Mouse (Mus musculus) mesoderm, embryonic 11.5 days (tissue): ENCODE measurements around the gene Pcbp4.
A peak's percentile ranks its signal among the peaks of the same experiment; 100 is the strongest.

Experiments used
- DNase-seq: peaks from one replicate; pipeline ENCODE4 v3.0.0-alpha.2; 2012; ENCODE audit warnings: low read depth, low spot score

Pcbp4 gene

DNA sequence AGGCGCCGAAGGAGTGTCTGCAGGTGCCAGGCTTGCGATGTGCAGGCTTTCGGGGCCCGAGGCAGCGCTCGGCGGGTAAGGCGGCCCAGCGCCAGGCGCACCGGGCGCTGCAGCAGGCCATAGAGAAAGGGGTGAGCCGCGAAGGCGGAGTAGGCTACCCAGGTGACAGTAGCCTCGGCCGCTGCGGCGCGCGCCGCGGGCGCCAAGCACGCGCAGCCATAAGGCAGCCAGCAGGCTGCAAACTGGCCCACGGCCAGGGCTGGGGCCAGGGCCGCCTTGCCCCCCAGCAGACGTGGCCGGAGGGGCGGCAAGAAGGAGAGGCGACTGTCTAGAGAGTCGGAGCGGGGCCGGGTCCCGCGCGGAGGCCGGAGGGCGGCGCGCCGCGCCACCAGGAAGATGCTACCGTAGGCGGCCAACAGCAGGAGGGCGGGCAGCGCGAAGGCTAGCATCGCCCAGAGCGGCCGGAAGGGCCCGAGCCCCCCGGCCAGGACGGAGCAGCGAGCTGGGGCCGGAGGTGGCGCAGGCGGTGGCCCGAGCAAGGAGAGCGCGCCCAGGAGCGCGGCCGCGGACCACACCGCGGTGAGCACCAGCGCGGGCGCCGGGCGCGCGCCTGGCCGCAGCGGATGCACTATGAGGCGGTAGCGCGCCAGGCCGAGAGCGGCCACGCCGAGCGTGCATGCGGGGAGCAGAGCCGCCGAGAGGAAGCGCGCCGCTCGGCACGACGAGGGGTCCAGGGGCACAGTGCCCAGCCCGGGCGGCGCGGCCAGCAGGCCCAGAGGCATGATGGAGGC, 11.9 kb downstream of the Pcbp4 start:
- DNase-seq, result peak; percentile 75

DNA sequence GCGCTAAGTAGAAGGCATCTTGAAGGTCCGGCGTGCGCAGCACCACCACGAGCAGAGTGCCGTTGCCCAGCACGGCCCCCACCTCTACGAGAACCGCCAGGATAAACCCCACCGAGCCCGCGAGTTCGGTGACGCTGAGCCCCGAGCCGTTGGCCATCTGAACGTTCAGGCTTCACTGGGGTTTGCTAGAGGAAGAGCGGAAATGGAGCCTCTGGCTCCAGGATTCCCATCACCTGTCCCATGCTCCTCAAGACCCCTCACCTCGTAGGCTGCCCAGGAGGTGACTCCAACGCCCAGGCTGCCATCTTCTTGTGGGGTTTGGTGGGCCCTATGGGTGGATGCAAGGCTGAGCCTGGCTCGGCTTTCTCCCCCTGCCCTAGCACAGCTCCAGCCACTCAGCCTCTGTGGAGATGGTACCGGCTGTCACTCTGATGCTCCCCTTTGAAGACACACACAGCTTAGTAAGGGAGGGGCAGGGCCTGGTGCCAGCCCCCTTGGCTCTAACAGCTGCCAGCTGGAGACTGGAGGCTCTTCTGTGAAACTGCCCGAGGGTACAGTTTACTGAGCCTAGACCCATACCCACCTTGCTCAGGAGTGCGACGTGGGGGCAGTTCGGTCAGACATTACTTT, 12.6 kb downstream of the Pcbp4 start, which contains the start of gene Gpr62:
TSS of gene Gpr62 (minus strand) at position 368 of the 630 bp plus-strand sequence.
- no peak for DNase-seq

GRCm38 (mm10) chr9:106466721-106467120, 13.6 kb downstream of the Pcbp4 start:
- DNase-seq, result no peak

DNA sequence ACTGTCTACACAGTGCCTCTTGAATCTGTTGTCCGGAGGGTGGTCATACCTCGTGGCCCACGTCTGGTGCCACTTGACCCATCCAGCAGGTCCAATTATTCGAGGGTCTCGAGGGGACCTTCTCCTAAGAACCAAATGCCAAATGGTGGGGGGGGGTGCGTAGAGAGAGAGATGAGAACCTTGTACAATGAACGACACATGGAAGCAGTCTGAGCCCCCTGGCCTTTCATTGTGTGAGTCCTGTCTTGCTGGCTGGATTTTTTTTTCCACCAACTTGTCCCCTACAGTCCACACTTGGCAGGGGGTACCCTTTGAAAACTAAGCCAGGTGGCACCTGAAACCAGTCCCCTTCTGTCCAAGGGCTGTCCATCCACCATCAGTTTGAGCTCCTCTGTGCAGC, 14.7 kb downstream of the Pcbp4 start:
- no peak for DNase-seq

GRCm38 (mm10) chr9:106469317-106469716, 16.2 kb downstream of the Pcbp4 start:
- no peak for DNase-seq

- DNase-seq, result no peak
Measured at GRCm38 (mm10) chr9:106469776-106470175, 16.7 kb downstream of the Pcbp4 start.

GRCm38 (mm10) chr9:106470991-106471750, 18.1 kb downstream of the Pcbp4 start:
- DNase-seq, result no peak

GRCm38 (mm10) chr9:106471892-106472291, 18.8 kb downstream of the Pcbp4 start:
- peak; percentile 64 for DNase-seq

- DNase-seq, result no peak
Measured at GRCm38 (mm10) chr9:106472321-106472720, 19.2 kb downstream of the Pcbp4 start.

DNA sequence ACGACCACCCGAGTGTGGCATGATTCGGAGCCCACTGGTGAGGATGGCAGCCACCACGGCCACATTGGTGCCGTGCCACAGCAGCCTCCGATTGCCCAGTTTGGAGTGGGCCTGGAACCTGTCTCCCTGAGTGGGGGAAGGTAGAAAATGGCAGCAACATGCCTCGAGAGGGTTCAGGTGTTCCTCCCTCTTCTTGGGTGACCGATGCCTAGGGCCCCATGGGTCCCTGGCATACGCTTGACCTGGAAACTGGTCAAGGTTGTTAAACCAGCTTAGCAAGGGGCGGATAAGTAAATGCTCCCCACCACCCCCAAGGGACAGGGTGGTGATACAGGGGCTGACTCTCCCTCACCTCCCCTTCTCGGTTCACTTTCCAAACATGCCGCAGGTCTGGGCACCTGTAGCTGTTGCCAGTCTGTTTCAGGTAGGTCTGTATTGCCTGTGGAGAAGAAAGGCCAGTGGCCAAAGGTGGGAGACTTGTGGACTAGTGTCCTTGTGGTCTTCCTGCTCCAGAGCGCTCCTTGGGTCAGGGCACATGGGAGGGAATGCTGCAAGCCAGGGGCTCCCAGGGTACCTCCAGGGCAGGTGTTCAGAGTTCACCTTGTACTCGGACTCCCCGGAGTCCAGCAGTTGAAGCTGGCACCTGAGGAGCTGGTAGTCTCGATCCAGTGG, 20.1 kb downstream of the Pcbp4 start:
- no peak for DNase-seq

DNA sequence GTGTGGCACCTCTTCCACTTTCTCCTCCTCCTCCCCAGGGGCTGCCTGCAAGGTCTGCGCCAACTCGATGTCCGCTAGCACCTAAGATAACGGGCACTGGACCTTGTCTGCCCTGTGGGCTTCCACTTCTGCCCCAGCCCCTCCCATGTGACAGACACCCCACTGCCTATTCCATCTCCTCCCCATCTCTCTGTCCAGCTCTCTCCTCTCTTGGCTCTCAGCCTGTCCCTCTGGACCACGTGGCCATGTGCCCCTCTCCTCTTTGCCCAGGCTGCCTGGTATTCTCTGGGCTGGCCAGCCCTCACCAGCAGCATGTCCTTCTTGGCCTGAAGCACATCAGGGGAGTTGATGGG, 20.6 kb downstream of the Pcbp4 start:
- DNase-seq, result no peak

- peak; percentile 86 for DNase-seq
Measured at GRCm38 (mm10) chr9:106474456-106474855, 21.4 kb downstream of the Pcbp4 start.

- no peak for DNase-seq
Measured at GRCm38 (mm10) chr9:106475046-106475445, 22.0 kb downstream of the Pcbp4 start.

GRCm38 (mm10) chr9:106475663-106476001, 22.5 kb downstream of the Pcbp4 start, which contains the start of gene Rrp9:
Gene Rrp9 (plus strand): TSS chr9:106475963.
- no peak for DNase-seq

DNA sequence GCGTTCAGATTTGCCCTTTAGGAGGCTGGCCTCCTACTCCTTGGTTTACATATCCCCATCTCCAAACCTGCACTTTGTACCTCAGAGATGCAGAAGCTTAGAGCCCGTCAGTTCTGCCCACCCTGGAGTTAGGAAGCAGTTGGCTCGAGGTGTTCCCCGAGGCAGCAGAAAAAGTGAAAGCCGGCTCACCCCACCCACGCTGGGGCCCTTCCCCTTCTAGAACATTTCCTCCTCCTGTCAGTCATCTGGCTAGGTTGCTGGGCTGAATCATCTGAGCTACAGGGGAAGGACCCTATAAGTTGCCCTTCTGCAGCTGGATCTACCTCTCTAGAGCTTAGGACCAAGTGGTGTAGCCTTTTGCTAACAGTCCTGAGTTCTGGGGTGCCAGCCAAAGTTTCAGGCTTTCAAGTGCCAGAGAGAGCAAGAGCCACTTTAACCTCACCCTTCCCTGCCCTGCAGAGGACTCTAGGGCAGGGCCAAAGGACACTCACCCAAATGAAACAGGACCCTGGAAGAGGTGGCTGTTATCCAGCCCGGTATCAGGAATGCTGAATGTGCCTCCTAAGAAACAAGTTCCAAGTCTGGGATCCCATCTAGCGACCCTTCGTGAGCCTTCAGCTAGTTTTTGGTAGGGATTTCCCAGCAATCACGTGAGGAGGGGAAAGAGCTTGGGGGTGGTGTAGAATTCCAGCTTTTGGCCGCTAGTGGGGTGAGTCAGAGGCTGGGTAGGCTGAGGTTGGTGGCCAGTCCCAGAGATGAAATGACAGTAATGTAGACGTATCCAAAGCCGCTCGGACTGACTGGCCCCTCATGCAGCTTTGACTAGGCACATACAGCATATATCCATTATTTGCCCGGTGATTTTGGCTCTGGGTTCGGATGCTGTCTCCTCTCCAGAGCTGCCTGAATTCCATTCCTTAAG, 23.2 kb downstream of the Pcbp4 start:
- no peak for DNase-seq

DNA sequence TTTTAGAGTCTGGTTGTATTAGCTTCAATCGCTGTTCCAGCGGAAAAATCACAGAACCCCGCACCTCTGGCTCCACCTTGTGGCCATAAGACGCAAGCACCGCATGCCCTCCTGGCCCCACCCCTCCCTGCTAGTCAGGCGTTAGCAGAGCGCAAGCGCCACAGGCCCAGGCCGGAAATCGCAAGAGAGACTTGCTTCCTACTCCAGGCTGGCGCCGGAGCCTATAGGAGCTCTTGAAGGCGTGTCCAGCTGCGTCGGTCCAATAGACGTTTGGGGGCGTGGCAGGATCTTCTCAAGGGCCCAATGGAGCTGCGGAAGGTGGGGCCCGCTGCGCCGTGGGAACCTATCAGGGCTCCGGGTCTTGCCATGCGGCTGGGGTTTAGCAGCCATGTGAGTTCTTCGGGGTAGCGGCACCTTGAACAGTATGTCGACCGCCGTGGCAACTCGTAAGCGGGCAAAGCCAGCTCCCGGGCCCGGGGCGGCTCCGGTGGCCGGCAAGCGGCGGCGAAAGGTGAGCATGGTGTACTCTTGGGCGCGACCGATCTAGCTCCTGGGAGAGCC, 23.9 kb downstream of the Pcbp4 start, which contains the start of gene Parp3:
TSS of gene Parp3 (minus strand) at position 26 of the 561 bp plus-strand sequence.
- DNase-seq, result peak; percentile 100

DNA sequence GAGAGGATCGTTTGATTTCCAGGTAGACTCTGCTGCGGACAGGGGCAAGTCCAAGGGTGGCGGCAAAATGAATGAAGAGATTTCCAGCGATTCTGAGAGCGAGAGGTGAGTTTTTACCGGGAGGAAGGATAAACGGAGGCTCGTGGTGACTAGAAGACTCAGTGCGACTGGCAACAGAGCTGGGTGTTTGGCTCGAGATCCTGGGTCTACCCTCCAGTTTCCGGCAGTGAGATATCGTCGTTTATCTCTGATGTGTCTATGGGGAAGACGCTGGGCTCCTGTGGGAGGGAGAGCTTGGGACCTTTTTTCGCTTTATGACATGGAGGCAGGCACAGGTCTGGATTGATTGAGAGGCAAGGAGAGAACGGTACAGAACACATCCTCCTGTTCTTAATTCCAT, 24.6 kb downstream of the Pcbp4 start:
- DNase-seq, result no peak

- no peak for DNase-seq
Measured at GRCm38 (mm10) chr9:106478101-106478500, 25.0 kb downstream of the Pcbp4 start.

DNA sequence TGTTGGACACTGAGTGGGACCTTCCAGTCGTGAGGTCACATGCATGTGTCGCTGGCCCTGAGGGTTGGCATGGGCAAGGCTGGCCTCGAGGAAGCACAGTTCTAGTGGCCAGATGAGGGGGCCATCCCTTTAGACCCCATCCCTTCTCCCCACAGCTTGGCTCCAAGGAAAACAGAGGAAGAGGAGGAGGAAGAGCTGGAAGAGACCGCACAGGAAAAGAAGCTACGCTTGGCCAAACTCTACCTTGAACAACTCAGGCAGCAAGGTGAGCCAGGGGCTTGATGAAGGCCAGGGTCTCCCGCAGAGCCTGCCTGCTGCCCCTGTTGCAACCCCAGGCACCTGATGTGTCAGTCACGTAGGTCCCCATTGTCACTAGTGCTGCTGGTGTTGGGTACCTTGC, 27.4 kb downstream of the Pcbp4 start:
- DNase-seq, result no peak

GRCm38 (mm10) chr9:106481075-106481474, 28.0 kb downstream of the Pcbp4 start:
- no peak for DNase-seq
